8 mouse cellular contexts compared by ENCODE assay signal in genomic region chr10:75060217-75060842, GRCm38 (mm10). TPM values are rescaled to one million over a fixed set of nuclear protein-coding genes. Genes with fewer than 3 reads are reported as not detected.
DNase-seq lines count a peak whose midpoint lies in the region; ATAC-seq and TF ChIP-seq lines count a peak whose summit lies in the region.

Gene Bcr, plus strand, starts transcription at chr10:75060592.

- WGBS in forebrain, embryonic 13.5 days, result 0% methylated on average over 26 of the region's 73 CpGs
- WGBS in lung, embryonic 16.5 days, result 1% methylated on average over 45 of the region's 73 CpGs
- WGBS in thymus, adult 2 months, result 1% methylated on average over 69 of the region's 73 CpGs

- peak within 1 kb of the TSS; percentile 82 for H3K27ac ChIP-seq in forebrain, embryonic 13.5 days
- H3K27ac ChIP-seq in lung, embryonic 16.5 days (ENCODE audit: low read length), result peak within 1 kb of the TSS; percentile 31
- no peak within 1 kb of the TSS for H3K27ac ChIP-seq in thymus, adult 2 months (ENCODE audit: control insufficient read depth, insufficient read depth, low read length)

- TF ChIP-seq CTCF in thymus, adult 2 months (IDR thresholded peaks at IDR 0.05; ENCODE audit: borderline replicate concordance, control insufficient read depth, extremely low read depth, insufficient read depth, low read length, poor library complexity), result peak; percentile 52; the same call in 1 of the 2 replicates

- ATAC-seq in forebrain, embryonic 13.5 days, result peak; percentile 90
- ATAC-seq in lung, embryonic 16.5 days (ENCODE audit: low read depth), result peak; percentile 85

- no peaks in the 10 kb centered on the region for H3K27me3 ChIP-seq in forebrain, embryonic 13.5 days
- peaks cover 2% of the 10 kb centered on the region; the same call in 1 of the 2 replicates for H3K27me3 ChIP-seq in lung, embryonic 16.5 days (ENCODE audit: control insufficient read depth, insufficient read depth, low read depth, low read length)
- H3K27me3 ChIP-seq in thymus, adult 2 months (ENCODE audit: control insufficient read depth, insufficient read depth, low read length), result peaks cover 5% of the 10 kb centered on the region; the same call in 1 of the 2 replicates

- peaks cover 7% of the 10 kb centered on the region; the same call in 1 of the 2 replicates for H3K36me3 ChIP-seq in forebrain, embryonic 13.5 days (ENCODE audit: poor library complexity, severe bottlenecking)
- H3K36me3 ChIP-seq in lung, embryonic 16.5 days (ENCODE audit: control insufficient read depth, insufficient read depth, low read length), result no peaks in the 10 kb centered on the region
- no peaks in the 10 kb centered on the region for H3K36me3 ChIP-seq in thymus, adult 2 months (ENCODE audit: control insufficient read depth, insufficient read depth, low read length)

- intact Hi-C loops in heart, postnatal 14 days (cut with DNase I), result loop anchor here (5.0 kb wide), 1 partner anchor 42 kb away; no protein-coding TSS in a partner anchor

- H3K9ac ChIP-seq in forebrain, embryonic 13.5 days, result peak within 1 kb of the TSS; percentile 90
- peak within 1 kb of the TSS; percentile 88 for H3K9ac ChIP-seq in lung, embryonic 16.5 days (ENCODE audit: low read length)

- peak; percentile 67 for TF ChIP-seq POLR2A in thymus, adult 2 months (IDR thresholded peaks at IDR 0.05; ENCODE audit: control insufficient read depth, extremely low read depth, insufficient read depth, low read length, poor library complexity)

- H3K4me1 ChIP-seq in forebrain, embryonic 13.5 days, result peaks cover 68% of the 10 kb centered on the region
- peaks cover 58% of the 10 kb centered on the region for H3K4me1 ChIP-seq in lung, embryonic 16.5 days (replicated peaks; ENCODE audit: control insufficient read depth, insufficient read depth, low read length)
- H3K4me1 ChIP-seq in thymus, adult 2 months (replicated peaks; ENCODE audit: control insufficient read depth, insufficient read depth, low read length), result peaks cover 37% of the 10 kb centered on the region

- DNase-seq in CD4-positive, CD25-positive, alpha-beta regulatory T cell, adult 2 months (ENCODE audit: low read depth, low spot score), result peak; percentile 81
- DNase-seq in brain, embryonic 18.5 days (ENCODE audit: low read depth, low spot score), result peak; percentile 62
- DNase-seq in heart, postnatal 14 days, result peak; percentile 81 to 87
- peak; percentile 70 to 77 for DNase-seq in layer of hippocampus, adult 18-20 months (ENCODE audit: low spot score in 2 of 2)
- DNase-seq in ovary, adult 18-20 months (ENCODE audit: low spot score), result peak; percentile 62
- peak; percentile 76 for DNase-seq in thymus, adult 2 months

- no peaks in the 10 kb centered on the region for H3K9me3 ChIP-seq in forebrain, embryonic 13.5 days (replicated peaks)
- no peaks in the 10 kb centered on the region for H3K9me3 ChIP-seq in lung, embryonic 16.5 days (ENCODE audit: control insufficient read depth, low read length)

- peak within 1 kb of the TSS; percentile 95 for H3K4me2 ChIP-seq in forebrain, embryonic 13.5 days
- peak within 1 kb of the TSS; percentile 94 for H3K4me2 ChIP-seq in lung, embryonic 16.5 days (ENCODE audit: low read depth, low read length)

- peak within 1 kb of the TSS; percentile 90 for H3K4me3 ChIP-seq in forebrain, embryonic 13.5 days
- peak within 1 kb of the TSS; percentile 89 for H3K4me3 ChIP-seq in lung, embryonic 16.5 days (ENCODE audit: low read length)
- peak within 1 kb of the TSS; percentile 81 for H3K4me3 ChIP-seq in thymus, adult 2 months (ENCODE audit: control insufficient read depth, insufficient read depth, low read length)

RNA-seq across cellular contexts. Expression of gene Bcr, which starts in this region (rescaled TPM):
- 11.5 and 13.5 TPM in 2 replicates for polyA plus RNA-seq in forebrain, embryonic 13.5 days (2015; fragmentation: Nextera tagmentation; extraction: Ambion mirVana)
- 10 to 100 TPM; 11.6 to 12.3 TPM for total RNA-seq in heart, postnatal 14 days (2021)
- 100 to 1,000 TPM; 132 to 133 TPM for total RNA-seq in layer of hippocampus, adult 18-20 months (2021)
- polyA plus RNA-seq in lung, embryonic 16.5 days (2015; fragmentation: Nextera tagmentation; extraction: Ambion mirVana), result 11.2 and 14.3 TPM in 2 replicates
- 20.8 and 22.7 TPM in 2 replicates for polyA plus RNA-seq in thymus, adult 2 months (2012; rRNA removed)

Comparison
In these comparisons a context has a peak if more than half of its experiments do, and no peak if none do; other contexts are left out.
1. RNA of gene Bcr (total RNA-seq): 132 to 133 TPM in layer of hippocampus, adult 18-20 months; 11.6 to 12.3 TPM in heart, postnatal 14 days; every median in the first group is over 10 times any median in the second.
2. Peak in every context shown above with its lines, with median percentiles within 50 percentile points of each other: DNase-seq and H3K4me3 ChIP-seq.